Mouse (Mus musculus) heart, adult 2 months (tissue): ENCODE results near the gene Fut4. TPM values are rescaled to one million over a fixed set of nuclear protein-coding genes. Genes with fewer than 3 reads are reported as not detected.
A peak's percentile ranks its signal among the peaks of the same experiment; 100 is the strongest.

Source experiments
- DNase-seq, 2 experiments: peaks; one replicate each; pipeline ENCODE4 v3.0.0; 2021
- H3K27ac ChIP-seq: fragments of 200-600 bp; 2 replicates; pipeline ENCODE4 v1.8.1; 2022
- H3K27me3 ChIP-seq: fragments of 200-500 bp; 2 replicates; pipeline ENCODE4 v1.6.1; 2012; ENCODE audit warnings: mild to moderate bottlenecking, low read length, inconsistent platforms, mixed read lengths; ENCODE audit not compliant: control insufficient read depth, insufficient read depth
- H3K36me3 ChIP-seq: fragments of 200-500 bp; 2 replicates; pipeline ENCODE4 v1.6.1; 2012; ENCODE audit warnings: low read length, inconsistent platforms; ENCODE audit not compliant: control insufficient read depth, insufficient read depth
- H3K4me1 ChIP-seq: fragments of 200-500 bp; 2 replicates; pipeline ENCODE4 v1.6.1; 2011; ENCODE audit warnings: low read length; ENCODE audit not compliant: control insufficient read depth, insufficient read depth
- H3K4me3 ChIP-seq: fragments of 200-600 bp; 2 replicates; pipeline ENCODE4 v1.8.1; 2022
- H3K79me2 ChIP-seq: fragments of 200-500 bp; replicated peaks from 2 replicates; pipeline ENCODE4 v1.6.1; 2012; ENCODE audit warnings: mild to moderate bottlenecking, inconsistent platforms, low read length, moderate library complexity, mixed read lengths; ENCODE audit not compliant: control insufficient read depth, insufficient read depth
- H3K9ac ChIP-seq: fragments of 200-500 bp; 2 replicates; pipeline ENCODE4 v1.6.1; 2012; ENCODE audit warnings: low read depth, mild to moderate bottlenecking, control low read depth, inconsistent platforms, low read length, mixed read lengths
- CTCF ChIP-seq: fragments of 200-600 bp; IDR thresholded peaks from 2 replicates; pipeline ENCODE4 v1.8.1; 2022; ENCODE audit warnings: antibody characterized with exemption, mild to moderate bottlenecking, moderate library complexity
- EP300 ChIP-seq: fragments of 200-500 bp; IDR thresholded peaks from 2 replicates; pipeline ENCODE4 v1.6.1; 2011; ENCODE audit warnings: low read depth, low read length, control low read depth; ENCODE audit not compliant: insufficient read depth
- POLR2A ChIP-seq: fragments of 200-500 bp; IDR thresholded peaks from 2 replicates; pipeline ENCODE4 v1.6.1; 2011; ENCODE audit warnings: mild to moderate bottlenecking, low read depth, low read length, control low read depth; ENCODE audit not compliant: insufficient read depth
- WGBS: fragments of 180-500 bp; shearing (Covaris S2); methylation state at CpG from one replicate; pipeline ENCODE4 v1.1.7; 2018; 5-methylcytosine and 5-hydroxymethylcytosine counted together
- intact Hi-C: fragments of 180-260 bp; cut with DNase I; formaldehyde crosslinking; loops from one replicate; pipeline ENCODE4 v1.15.1; 2025
- polyA plus RNA-seq: library from polyadenylated mRNA; depleted of rRNA; stranded (reverse); fragments of >200 nt; gene quantifications from 2 replicates; pipeline ENCODE4 v1.2.3, GENCODE M21; 2012; rRNA removed
- total RNA-seq, 2 experiments: library from RNA; stranded (reverse); gene quantifications; 2 replicates each; pipeline ENCODE4 v1.2.3; 2021

Fut4 gene
- total and polyA plus RNA-seq, 3 experiments = 0.39 to 0.49 (median 0.43) TPM

DNA sequence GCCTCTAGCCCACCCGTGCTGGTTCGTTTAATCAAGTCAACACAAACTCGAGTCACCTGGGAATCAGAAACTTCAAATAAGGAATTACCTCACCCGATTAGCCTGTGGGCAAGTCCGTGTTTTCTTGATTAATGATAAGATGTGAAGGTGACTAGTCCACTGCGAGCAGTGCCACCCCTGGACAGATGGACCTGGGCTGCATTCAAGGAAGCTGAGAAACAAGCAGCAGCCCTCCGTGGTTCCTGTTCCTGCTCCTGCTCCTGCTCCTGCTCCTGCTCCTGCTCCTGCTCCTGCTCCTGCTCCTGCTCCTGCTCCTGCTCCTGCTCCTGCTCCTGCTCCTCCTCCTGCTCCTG lies 52.9 kb downstream of the Fut4 start:
- Histone ChIP-seq H3K79me2 (no peaks in the 10 kb centered on the region), H3K36me3 (no peaks in the 10 kb centered on the region), H3K4me3 (no peak overlapping the region), H3K27me3 (no peaks in the 10 kb centered on the region), H3K27ac (no peak overlapping the region), H3K4me1 (no peaks in the 10 kb centered on the region; the same call in 1 of the 2 replicates), H3K9ac (no peak overlapping the region)
- intact Hi-C loops = loop anchor here (1.0 to 5.0 kb wide), 5 partner anchors 57 to 352 kb away; no protein-coding TSS in a partner anchor
- TF ChIP-seq POLR2A = no peak
- TF ChIP-seq CTCF = no peak
- TF ChIP-seq EP300 = no peak
- 40% methylated on average over 7 of the region's 7 CpGs for WGBS
- no peak for DNase-seq

DNA sequence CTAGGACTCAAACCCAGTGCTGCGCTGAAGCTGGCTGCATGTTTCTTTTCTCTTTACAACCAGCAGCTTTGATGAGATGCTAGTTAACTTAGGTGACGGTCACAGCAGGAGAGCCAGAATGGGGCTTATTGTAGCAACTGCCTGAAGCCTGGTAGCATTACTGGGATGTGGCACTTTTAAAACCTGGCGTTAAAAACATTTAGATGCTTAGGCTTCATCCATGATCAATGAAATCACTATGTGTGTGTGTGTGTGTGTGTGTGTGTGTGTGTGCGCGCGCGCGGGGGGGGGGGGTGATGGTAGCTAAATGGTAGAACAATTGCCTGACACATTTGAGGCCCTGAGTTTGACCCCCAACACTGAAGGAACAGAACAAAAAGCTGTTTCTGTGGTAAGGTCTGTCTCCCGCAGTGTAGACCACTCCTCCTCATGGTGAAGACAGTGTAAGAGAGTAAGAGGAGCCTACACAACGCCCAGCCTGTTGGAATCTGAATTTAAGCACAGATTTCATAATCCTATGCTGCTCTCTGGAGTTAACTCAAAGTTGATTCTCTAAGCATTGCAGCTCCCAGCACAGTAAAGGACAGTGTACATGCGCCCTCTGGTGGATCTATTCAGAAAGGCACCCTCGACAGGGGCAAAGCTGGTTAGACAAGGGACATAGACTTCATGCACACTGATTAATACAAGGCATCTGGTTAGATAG lies 53.5 kb downstream of the Fut4 start:
- Histone ChIP-seq H3K4me1 (no peaks in the 10 kb centered on the region; the same call in 1 of the 2 replicates), H3K36me3 (no peaks in the 10 kb centered on the region), H3K4me3 (no peak overlapping the region), H3K79me2 (no peaks in the 10 kb centered on the region), H3K27ac (no peak overlapping the region), H3K27me3 (no peaks in the 10 kb centered on the region), H3K9ac (no peak overlapping the region)
- WGBS = 54% methylated on average over 12 of the region's 12 CpGs
- intact Hi-C loops = loop anchor here (1.0 to 5.0 kb wide), 5 partner anchors 56 to 351 kb away; no protein-coding TSS in a partner anchor
- peak; percentile 84 to 90 for DNase-seq
- TF ChIP-seq EP300 (peak; percentile 85), POLR2A (no peak), CTCF (peak; percentile 100; the same call in 1 of the 2 replicates)

Other genes starting within 250 kb of the Fut4 start
- 10 to 100 TPM; 58.3 to 59.5 TPM for gene Amotl1, start 107.3 kb downstream of the Fut4 start, total RNA-seq
- gene Amotl1, start 107.3 kb downstream of the Fut4 start, polyA plus RNA-seq = 27.4 and 41.1 TPM in 2 replicates
- gene Piwil4, start 11.7 kb downstream of the Fut4 start, total RNA-seq = not detected
- not detected in 2 replicates for gene Piwil4, start 11.7 kb downstream of the Fut4 start, polyA plus RNA-seq
- not detected for gene 1700012B09Rik, start 18.6 kb upstream of the Fut4 start, total RNA-seq
- gene 1700012B09Rik, start 18.6 kb upstream of the Fut4 start, polyA plus RNA-seq = not detected in 2 replicates
- gene Mre11a, start 32.3 kb upstream of the Fut4 start, total RNA-seq = 10 to 100 TPM in 1 of 2 experiments, 1 to 10 TPM in 1; 9.8 to 10.4 TPM
- gene Mre11a, start 32.3 kb upstream of the Fut4 start, polyA plus RNA-seq = 2.8 and 7.0 TPM in 2 replicates
- 1 to 10 TPM; 5.3 to 7.6 TPM for gene Ankrd49, start 32.5 kb upstream of the Fut4 start, total RNA-seq
- 3.9 and 6.9 TPM in 2 replicates for gene Ankrd49, start 32.5 kb upstream of the Fut4 start, polyA plus RNA-seq
- not detected for gene Gpr83, start 107.8 kb upstream of the Fut4 start, total RNA-seq
- 0.14 and 0.15 TPM in 2 replicates for gene Gpr83, start 107.8 kb upstream of the Fut4 start, polyA plus RNA-seq
- not detected for gene Izumo1r, start 151.6 kb upstream of the Fut4 start, total RNA-seq
- gene Izumo1r, start 151.6 kb upstream of the Fut4 start, polyA plus RNA-seq = 0.18 and 0.29 TPM in 2 replicates